Mouse (Mus musculus): ENCODE measurements at regions not wholly inside any gene's neighbourhood (a gene's known extent, or its start where the extent isn't known, plus 50 kb on each side); places are given as distances from the start of the nearest gene placed in this dataset.
A peak's percentile ranks its signal among the peaks of the same experiment; 100 is the strongest.

- no peaks in the 10 kb centered on the region for H3K9me3 ChIP-seq (ENCODE audit: control insufficient read depth, low read length)
- H3K4me3 ChIP-seq (ENCODE audit: low read depth, low read length): no peak overlapping the region
- H3K9ac ChIP-seq (ENCODE audit: low read length): no peak overlapping the region
- ATAC-seq (replicated peaks; ENCODE audit: low FRiP score) (0 out of 2 replicates have a peak, but pooled peaks have one; percentile 39), DNase-seq (ENCODE audit: low spot score) (no peak)
- 40% methylated on average over 5 of the region's 5 CpGs for WGBS
- H3K27me3 ChIP-seq (ENCODE audit: control insufficient read depth, insufficient read depth, low read length): no peaks in the 10 kb centered on the region
- H3K4me1 ChIP-seq (replicated peaks; ENCODE audit: control insufficient read depth, insufficient read depth, low read length): no peaks in the 10 kb centered on the region
- no peak overlapping the region for H3K27ac ChIP-seq (ENCODE audit: low read depth, low read length)
- no peak overlapping the region for H3K4me2 ChIP-seq (ENCODE audit: low read depth, low read length, severe bottlenecking)
- H3K36me3 ChIP-seq (ENCODE audit: control insufficient read depth, insufficient read depth, low read length): no peaks in the 10 kb centered on the region
Observed at GRCm38 (mm10) chr8:96255811-96256210, 367.5 kb upstream of the Got2 start.

- Histone ChIP-seq H3K27ac (ENCODE audit: low read depth, low read length) (no peak overlapping the region), H3K9me3 (ENCODE audit: control insufficient read depth, low read length) (no peaks in the 10 kb centered on the region), H3K27me3 (ENCODE audit: control insufficient read depth, insufficient read depth, low read length) (no peaks in the 10 kb centered on the region), H3K4me3 (ENCODE audit: low read depth, low read length) (no peak overlapping the region), H3K4me2 (ENCODE audit: low read depth, low read length, severe bottlenecking) (no peak overlapping the region), H3K9ac (ENCODE audit: low read length) (no peak overlapping the region), H3K36me3 (ENCODE audit: control insufficient read depth, insufficient read depth, low read length) (no peaks in the 10 kb centered on the region), H3K4me1 (replicated peaks; ENCODE audit: control insufficient read depth, insufficient read depth, low read length) (no peaks in the 10 kb centered on the region; the same call in 1 of the 2 replicates)
- no peak for ATAC-seq (replicated peaks; ENCODE audit: low FRiP score)
- WGBS: 66% methylated on average over 7 of the region's 7 CpGs
- no peak for DNase-seq (ENCODE audit: low spot score)
Observed at GRCm38 (mm10) chr8:96246017-96246416, 357.7 kb upstream of the Got2 start.

- H3K4me1 ChIP-seq (replicated peaks; ENCODE audit: control insufficient read depth, insufficient read depth, low read length): no peaks in the 10 kb centered on the region; the same call in 1 of the 2 replicates
- H3K27ac ChIP-seq (ENCODE audit: low read depth, low read length): no peak overlapping the region
- ATAC-seq (replicated peaks; ENCODE audit: low FRiP score) (peak; percentile 46; the same call in 1 of the 2 replicates), DNase-seq (ENCODE audit: low spot score) (no peak)
- no peak overlapping the region for H3K4me3 ChIP-seq (ENCODE audit: low read depth, low read length)
- H3K9me3 ChIP-seq (ENCODE audit: control insufficient read depth, low read length): no peaks in the 10 kb centered on the region
- no peak overlapping the region for H3K4me2 ChIP-seq (ENCODE audit: low read depth, low read length, severe bottlenecking)
- H3K9ac ChIP-seq (ENCODE audit: low read length): no peak overlapping the region
- H3K36me3 ChIP-seq (ENCODE audit: control insufficient read depth, insufficient read depth, low read length): no peaks in the 10 kb centered on the region
- WGBS: 33% methylated on average over 9 of the region's 9 CpGs
- H3K27me3 ChIP-seq (ENCODE audit: control insufficient read depth, insufficient read depth, low read length): no peaks in the 10 kb centered on the region
Observed at GRCm38 (mm10) chr8:96244549-96245152, 356.3 kb upstream of the Got2 start.

GRCm38 (mm10) chr8:96238406-96238805 lies 350.1 kb upstream of the Got2 start:
- no peaks in the 10 kb centered on the region for H3K4me1 ChIP-seq (replicated peaks; ENCODE audit: control insufficient read depth, insufficient read depth, low read length)
- no peaks in the 10 kb centered on the region for H3K27me3 ChIP-seq (ENCODE audit: control insufficient read depth, insufficient read depth, low read length)
- H3K4me2 ChIP-seq (ENCODE audit: low read depth, low read length, severe bottlenecking): no peak overlapping the region
- H3K36me3 ChIP-seq (ENCODE audit: control insufficient read depth, insufficient read depth, low read length): no peaks in the 10 kb centered on the region
- no peak overlapping the region for H3K27ac ChIP-seq (ENCODE audit: low read depth, low read length)
- H3K9me3 ChIP-seq (ENCODE audit: control insufficient read depth, low read length): no peaks in the 10 kb centered on the region
- H3K4me3 ChIP-seq (ENCODE audit: low read depth, low read length): no peak overlapping the region
- DNase-seq (ENCODE audit: low spot score) (no peak), ATAC-seq (replicated peaks; ENCODE audit: low FRiP score) (no peak)
- no peak overlapping the region for H3K9ac ChIP-seq (ENCODE audit: low read length)

- 92% methylated on average over 3 of the region's 3 CpGs for WGBS
- no peaks in the 10 kb centered on the region for H3K36me3 ChIP-seq (ENCODE audit: control insufficient read depth, insufficient read depth, low read length)
- no peak overlapping the region for H3K27ac ChIP-seq (ENCODE audit: low read depth, low read length)
- no peak for ATAC-seq (replicated peaks; ENCODE audit: low FRiP score)
- H3K9me3 ChIP-seq (ENCODE audit: control insufficient read depth, low read length): no peaks in the 10 kb centered on the region
- H3K9ac ChIP-seq (ENCODE audit: low read length): no peak overlapping the region
- H3K4me2 ChIP-seq (ENCODE audit: low read depth, low read length, severe bottlenecking): no peak overlapping the region
- no peak overlapping the region for H3K4me3 ChIP-seq (ENCODE audit: low read depth, low read length)
- no peak for DNase-seq (ENCODE audit: low spot score)
- no peaks in the 10 kb centered on the region for H3K4me1 ChIP-seq (replicated peaks; ENCODE audit: control insufficient read depth, insufficient read depth, low read length)
- H3K27me3 ChIP-seq (ENCODE audit: control insufficient read depth, insufficient read depth, low read length): no peaks in the 10 kb centered on the region
Observed at GRCm38 (mm10) chr8:96237940-96238339, 349.6 kb upstream of the Got2 start.

GRCm38 (mm10) chr8:96230412-96230811 lies 342.1 kb upstream of the Got2 start:
- ATAC-seq (replicated peaks; ENCODE audit: low FRiP score) (no peak), DNase-seq (ENCODE audit: low spot score) (peak; percentile 50)
- no peak overlapping the region for H3K27ac ChIP-seq (ENCODE audit: low read depth, low read length)
- no peaks in the 10 kb centered on the region for H3K36me3 ChIP-seq (ENCODE audit: control insufficient read depth, insufficient read depth, low read length)
- no peak overlapping the region for H3K9ac ChIP-seq (ENCODE audit: low read length)
- 37% methylated on average over 4 of the region's 4 CpGs for WGBS
- H3K4me2 ChIP-seq (ENCODE audit: low read depth, low read length, severe bottlenecking): no peak overlapping the region
- H3K4me3 ChIP-seq (ENCODE audit: low read depth, low read length): no peak overlapping the region
- H3K9me3 ChIP-seq (ENCODE audit: control insufficient read depth, low read length): no peaks in the 10 kb centered on the region
- H3K4me1 ChIP-seq (replicated peaks; ENCODE audit: control insufficient read depth, insufficient read depth, low read length): no peaks in the 10 kb centered on the region
- no peaks in the 10 kb centered on the region for H3K27me3 ChIP-seq (ENCODE audit: control insufficient read depth, insufficient read depth, low read length)
